24 mouse cellular contexts compared by ENCODE assay signal in genomic region chr10:60313606-60314005, GRCm38 (mm10).
"Had no signal": no experiment of that assay in that cellular context is flagged by ENCODE, and none has a peak within 500 bp of the region (broad histone marks: within the 10 kb centered on the region; RNA-seq: fewer than 3 reads in every experiment).

No protein-coding gene starts in this region.

- H3K4me1 ChIP-seq: heart, embryonic 15.5 days; hindbrain, embryonic 13.5 days; hindbrain, embryonic 15.5 days; kidney, embryonic 15.5 days; limb, embryonic 13.5 days; limb, embryonic 15.5 days; liver, embryonic 12.5 days had no signal

- H3K4me3 ChIP-seq: heart, adult 2 months; heart, embryonic 13.5 days; heart, embryonic 15.5 days; hindbrain, embryonic 13.5 days; hindbrain, embryonic 15.5 days; kidney, embryonic 15.5 days; limb, embryonic 13.5 days; limb, embryonic 15.5 days; liver, embryonic 12.5 days had no signal

- DNase-seq: gastrocnemius, postnatal 14 days; gastrocnemius, postnatal 36 days; heart, adult 11 months; heart, adult 2 months; heart, postnatal 14 days; heart, postnatal 36 days; kidney, adult 11 months; kidney, adult 2 months; kidney, adult 9 months; kidney, postnatal 14 days; kidney, postnatal 36 days; layer of hippocampus, postnatal 36 days; left cerebral cortex, postnatal 4 days had no signal

- H3K36me3 ChIP-seq: heart, embryonic 13.5 days; heart, embryonic 15.5 days; hindbrain, embryonic 13.5 days; hindbrain, embryonic 15.5 days; kidney, embryonic 15.5 days; limb, embryonic 13.5 days; limb, embryonic 15.5 days; liver, embryonic 12.5 days had no signal

- H3K9me3 ChIP-seq: heart, embryonic 13.5 days; heart, embryonic 15.5 days; hindbrain, embryonic 13.5 days; hindbrain, embryonic 15.5 days; kidney, embryonic 15.5 days; limb, embryonic 13.5 days; limb, embryonic 15.5 days; liver, embryonic 12.5 days had no signal

- H3K27ac ChIP-seq: heart, adult 2 months; heart, embryonic 13.5 days; heart, embryonic 15.5 days; hindbrain, embryonic 13.5 days; hindbrain, embryonic 15.5 days; hindbrain, postnatal 0 days; kidney, embryonic 15.5 days; kidney, postnatal 0 days; limb, embryonic 13.5 days; limb, embryonic 15.5 days; liver, embryonic 12.5 days had no signal

- H3K27me3 ChIP-seq: heart, embryonic 13.5 days; heart, embryonic 15.5 days; hindbrain, embryonic 13.5 days; hindbrain, embryonic 15.5 days; kidney, embryonic 15.5 days; limb, embryonic 13.5 days; limb, embryonic 15.5 days; liver, embryonic 12.5 days had no signal

- ATAC-seq: hindbrain, postnatal 0 days; intestine, embryonic 16.5 days; liver, embryonic 12.5 days had no signal
